Mouse (Mus musculus) neutrophil, adult 5-6 weeks (primary cell): ENCODE results near the gene Nrf1. TPM values are rescaled to one million over a fixed set of nuclear protein-coding genes. Genes with fewer than 3 reads are reported as not detected.

ENCODE experiments used
- ATAC-seq: fragments of 151-379, 151-347 bp; 2 replicates; pipeline ENCODE4 v1.8.0; 2017; ENCODE audit warnings: mild to moderate bottlenecking, moderate TSS enrichment; ENCODE audit not compliant: insufficient number of reproducible peaks, poor library complexity, low FRiP score, severe bottlenecking; ENCODE audit errors: extremely low read depth
- total RNA-seq: library from RNA; stranded (forward); fragments of 200-1000 nt; gene quantifications from 2 replicates; pipeline ENCODE4 v1.2.3, GENCODE M21; 2017

Nrf1 gene
- total RNA-seq, 1 experiment from 2014 or later = 91.0 TPM

DNA sequence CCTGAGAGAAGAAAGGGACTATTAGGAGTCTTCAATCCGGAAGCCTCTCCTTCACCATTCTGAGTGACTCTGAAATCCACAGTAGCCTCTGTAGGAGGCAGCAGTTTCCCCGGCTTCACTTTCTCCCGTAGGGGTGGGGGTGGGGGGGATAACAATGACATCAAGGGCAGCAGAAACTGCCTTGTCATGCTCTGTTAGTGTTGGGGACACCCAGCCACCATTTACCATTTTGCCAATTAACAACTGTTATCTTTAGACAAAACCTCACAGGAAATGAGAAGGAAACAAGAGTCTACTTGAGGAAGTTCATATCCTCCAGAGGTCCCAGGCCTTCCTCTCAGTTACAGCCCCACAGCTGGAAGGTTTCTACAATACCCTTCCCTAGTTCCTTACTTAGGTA lies 87.8 kb downstream of the Nrf1 start:
- no peak for ATAC-seq

DNA sequence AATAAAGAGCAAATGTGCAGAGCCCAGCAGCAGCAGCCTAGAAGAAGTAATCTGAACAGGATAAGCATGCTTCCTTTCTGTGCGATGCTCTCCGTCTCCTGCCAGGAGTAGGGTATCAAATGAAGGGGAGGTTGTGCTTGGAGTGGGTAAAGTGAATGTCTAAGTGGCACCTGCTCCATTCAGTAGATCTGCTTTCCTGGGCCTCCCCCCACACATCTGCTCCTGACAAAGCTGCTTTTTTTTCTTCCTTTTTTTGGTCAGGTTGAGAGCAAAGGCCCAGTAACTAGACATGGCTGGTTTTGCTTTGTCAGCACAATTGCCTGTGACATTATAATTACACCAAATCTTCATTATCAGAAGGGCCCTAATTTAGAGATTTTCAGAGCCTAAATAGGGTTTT lies 89.4 kb downstream of the Nrf1 start:
- no peak for ATAC-seq

DNA sequence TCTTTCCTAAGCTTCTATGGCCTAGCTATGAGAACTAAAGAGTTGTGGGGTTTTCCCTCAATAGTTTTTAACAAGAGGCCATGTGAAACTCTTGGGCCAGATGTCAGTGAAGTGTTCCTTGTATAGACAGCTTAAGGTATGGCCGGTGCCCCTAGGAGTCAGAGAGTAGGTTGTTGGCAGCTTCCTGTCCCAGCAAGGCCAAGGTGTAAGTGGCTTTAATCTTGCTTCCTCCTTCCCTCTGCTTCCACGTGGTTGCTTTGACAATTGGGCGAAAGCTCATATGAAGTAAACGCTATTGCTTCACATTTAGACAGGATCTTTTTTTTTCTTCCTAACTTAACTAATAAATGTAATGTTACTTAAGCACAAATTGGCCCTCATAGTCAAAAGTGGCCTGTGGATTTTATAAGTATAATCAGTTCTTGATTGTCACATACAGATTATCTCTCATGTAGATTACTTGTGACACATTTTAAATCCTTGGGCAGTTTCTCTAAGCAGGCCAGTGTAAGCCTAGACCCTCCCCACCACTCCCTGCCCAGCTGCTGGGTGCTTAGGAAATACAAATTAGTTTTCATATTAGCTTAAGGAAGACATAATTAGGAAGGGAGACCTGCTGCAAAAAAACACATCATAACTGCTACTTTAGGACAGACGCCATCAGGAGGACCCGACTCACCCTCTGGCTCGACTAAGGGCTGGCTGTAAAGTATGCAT lies 91.7 kb downstream of the Nrf1 start:
- no peak for ATAC-seq

DNA sequence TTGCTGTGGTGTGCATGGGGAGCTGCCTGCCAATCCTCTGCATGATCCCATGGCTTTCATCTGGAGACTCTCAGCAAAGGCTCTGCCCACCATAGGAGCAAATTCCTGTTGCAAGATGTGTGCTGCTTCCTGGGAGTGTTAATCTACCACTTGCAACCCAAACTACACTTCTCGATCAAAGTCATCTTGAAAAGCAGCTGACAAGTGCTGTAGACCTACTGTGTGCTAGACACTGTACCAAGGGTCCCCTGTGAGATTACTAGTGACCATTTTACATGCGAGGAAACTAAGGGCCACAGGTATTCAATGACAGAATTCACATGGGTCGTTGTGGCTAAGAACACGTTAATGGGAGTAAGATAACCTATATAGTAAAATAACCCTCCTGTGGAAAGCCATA lies 95.5 kb downstream of the Nrf1 start:
- ATAC-seq = no peak

DNA sequence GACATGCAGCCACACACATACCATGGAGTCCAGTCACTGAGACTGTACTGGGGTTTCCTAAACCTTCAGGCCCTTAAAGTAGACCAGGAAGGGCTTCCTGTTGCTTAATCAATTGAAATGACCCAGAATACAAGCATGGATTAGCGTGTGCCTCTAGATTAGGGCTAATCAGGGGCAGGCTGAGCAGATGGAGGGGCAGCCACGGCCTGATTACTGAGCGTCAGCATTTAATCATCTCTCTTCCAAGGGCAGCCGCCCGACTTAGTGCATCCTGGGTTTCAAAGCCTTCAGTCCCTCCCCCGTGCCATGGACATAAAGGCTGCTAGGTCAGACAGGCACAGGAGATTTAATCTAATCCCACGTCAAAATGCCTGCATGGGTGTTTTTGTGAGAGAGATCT lies 99.3 kb downstream of the Nrf1 start:
- no peak for ATAC-seq

DNA sequence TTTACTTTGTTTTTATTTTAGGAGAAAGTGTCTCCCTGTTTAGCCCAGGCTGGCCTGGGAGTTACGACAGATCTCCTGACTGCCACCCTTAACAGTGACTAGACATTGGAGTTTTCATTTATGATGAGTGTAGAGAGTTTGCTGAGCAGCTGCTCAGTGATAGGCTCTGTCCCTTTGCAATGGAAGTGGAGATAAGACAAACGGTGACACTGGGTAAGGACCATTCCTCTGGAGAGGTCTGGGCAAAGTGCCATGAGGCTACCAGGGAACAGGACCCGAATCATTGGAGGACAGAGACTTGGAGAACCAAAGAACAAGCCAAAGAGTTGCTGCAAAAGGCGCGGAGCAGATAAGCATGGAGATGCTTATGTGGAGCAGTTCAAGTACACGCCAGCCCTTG lies 100.0 kb downstream of the Nrf1 start:
- ATAC-seq = no peak

DNA sequence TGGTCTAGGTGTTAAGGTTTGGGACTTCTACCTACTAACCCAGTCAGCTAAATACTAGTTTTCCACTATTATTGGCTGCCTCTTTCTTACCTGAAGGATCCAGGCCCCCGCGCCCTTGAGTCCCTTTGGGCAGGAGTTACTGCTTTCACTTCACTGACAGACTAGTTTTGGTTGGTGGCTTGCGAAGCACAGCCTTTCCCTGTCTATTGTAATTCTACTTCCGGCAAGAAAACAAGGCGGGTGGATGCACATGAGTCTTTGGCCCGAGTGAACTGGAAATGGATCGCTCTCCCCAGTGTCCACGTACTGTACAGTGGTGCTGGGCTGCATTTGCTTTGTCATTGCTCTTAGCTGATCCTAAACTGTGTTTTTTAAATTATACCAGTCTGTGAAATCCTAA lies 102.7 kb downstream of the Nrf1 start:
- no peak for ATAC-seq

DNA sequence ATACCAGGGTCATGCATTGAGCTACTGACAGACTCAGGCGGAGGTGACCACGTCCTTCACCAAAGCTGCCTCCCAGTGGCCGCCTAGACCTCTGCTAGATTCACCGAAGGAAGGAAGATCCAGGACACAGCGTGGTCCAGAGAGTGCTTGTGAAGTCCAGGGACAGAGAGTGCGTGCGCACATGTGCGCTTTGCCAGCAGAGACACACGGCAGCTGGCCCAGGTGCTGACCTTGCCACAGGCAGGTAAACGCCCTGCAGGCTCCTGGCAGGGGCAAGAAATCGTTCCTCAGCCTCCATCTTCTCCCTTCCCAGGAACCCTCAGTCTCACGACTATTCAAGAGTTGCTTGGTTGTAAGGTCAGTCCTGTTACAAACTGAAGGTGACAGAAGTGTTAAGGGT lies 104.4 kb downstream of the Nrf1 start:
- ATAC-seq = no peak

DNA sequence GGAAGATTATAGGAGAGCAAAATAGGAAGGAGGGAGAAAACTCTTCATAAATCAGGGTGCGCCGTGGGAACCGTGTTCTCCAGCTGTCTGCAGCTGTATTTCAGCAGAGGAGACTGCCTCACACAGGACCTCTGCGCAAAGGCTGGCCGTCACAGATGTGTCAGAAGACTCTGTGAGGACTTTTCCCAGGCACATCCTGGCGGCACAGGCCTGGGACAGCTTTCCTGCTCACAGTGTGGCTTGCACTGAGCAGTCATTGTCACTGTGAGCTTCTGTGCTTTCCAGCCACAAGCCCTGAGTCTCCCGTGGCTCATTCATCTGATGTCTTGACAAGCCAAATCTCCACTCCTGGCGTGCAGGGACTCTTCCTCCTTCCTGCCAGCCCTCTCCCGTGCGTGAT lies 104.9 kb downstream of the Nrf1 start:
- no peak for ATAC-seq

DNA sequence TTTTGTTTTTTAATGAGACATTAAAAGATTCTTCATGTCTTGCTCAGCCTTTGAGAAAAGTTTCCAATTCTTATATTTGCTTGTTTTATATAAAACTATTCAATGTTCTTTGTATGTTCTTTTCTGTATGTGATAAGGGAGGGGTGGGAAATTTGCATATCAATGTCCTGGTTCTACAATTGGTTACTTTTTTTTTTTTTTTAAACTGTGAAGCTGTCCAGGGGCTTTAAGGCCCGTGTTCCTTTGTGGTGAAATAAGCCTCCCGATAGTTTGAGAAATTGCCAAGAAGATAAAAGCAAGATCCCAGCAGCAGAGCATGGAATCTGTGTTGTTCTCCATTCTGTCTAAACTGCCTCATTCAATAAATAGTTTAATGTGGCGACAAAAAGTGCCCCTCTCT lies 105.3 kb downstream of the Nrf1 start:
- ATAC-seq = no peak

DNA sequence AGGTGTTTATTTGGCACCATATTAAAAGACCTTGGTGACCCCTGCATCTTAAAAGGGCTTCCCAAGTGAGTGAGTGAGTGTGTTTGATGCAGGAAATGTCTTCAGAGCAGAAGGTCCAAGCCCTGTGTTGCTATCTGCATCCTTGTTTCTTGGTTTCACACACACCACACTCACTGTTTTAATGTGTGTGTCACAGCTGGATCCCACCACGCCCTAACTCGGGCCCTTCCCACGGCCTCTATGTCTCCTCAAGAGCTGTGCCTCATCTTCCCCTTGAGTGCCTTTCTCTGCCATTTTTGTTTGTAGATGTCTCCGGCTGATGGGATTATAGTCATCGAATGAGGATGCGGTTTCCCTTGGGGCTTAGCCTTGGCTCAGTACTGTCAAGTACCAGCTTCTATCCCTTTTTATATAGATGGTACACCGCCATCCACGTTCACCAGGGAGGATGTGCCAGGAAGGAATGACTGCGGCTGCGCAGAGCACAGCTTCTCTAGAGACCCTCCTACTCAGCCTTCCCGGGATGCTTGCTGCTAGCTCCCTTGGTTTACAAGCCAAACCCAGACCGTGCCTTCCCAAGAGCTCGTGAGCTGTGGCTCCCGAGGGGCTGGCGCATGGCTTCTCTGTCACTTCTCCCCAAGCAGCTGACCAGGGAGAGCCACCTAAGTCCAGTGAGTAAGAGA lies 106.1 kb downstream of the Nrf1 start:
- no peak for ATAC-seq

DNA sequence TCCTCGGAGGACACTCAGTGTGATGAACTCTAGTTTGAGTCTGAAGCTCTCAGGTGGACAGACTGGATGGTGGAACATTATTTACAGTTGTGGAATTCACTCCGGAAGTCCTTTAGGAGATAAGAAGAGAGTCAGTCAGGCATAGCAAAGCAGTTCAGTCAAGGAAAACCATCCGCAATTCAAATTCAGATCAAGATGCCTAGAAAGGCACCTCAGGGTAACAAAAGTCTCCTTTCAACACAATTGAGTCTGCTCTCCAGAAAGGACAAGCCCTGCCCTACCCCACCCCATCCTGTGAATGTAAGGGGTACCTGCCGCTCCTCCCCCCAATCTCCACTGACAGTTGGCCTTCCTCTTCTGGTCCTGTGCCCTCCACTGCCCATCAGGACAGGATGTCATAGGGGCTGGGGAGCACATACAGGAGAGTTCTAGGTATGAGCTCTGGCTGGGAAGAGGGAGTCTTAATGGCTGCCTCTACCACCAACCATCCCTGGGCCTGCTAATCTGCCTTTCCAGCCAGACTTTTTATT lies 111.8 kb downstream of the Nrf1 start:
- no peak for ATAC-seq

DNA sequence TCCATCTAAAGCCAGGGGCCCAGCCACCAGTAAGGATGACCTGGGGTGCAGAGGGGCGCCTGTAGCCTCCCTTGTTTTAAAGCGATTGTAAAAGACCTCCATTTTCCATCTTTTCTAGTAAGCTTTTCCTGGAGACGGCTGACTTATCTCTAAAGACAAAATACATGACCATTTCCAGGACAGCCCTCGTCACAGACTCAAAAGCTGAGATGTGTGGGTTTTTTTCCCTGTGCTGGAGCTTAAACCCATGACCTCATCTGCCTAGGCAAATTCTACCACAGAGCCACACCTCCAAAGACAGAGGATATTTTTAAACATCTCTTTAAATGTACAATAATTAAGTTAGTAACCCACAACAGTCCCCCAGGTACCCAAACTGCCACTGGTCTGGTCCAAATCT lies 112.6 kb downstream of the Nrf1 start:
- no peak for ATAC-seq

DNA sequence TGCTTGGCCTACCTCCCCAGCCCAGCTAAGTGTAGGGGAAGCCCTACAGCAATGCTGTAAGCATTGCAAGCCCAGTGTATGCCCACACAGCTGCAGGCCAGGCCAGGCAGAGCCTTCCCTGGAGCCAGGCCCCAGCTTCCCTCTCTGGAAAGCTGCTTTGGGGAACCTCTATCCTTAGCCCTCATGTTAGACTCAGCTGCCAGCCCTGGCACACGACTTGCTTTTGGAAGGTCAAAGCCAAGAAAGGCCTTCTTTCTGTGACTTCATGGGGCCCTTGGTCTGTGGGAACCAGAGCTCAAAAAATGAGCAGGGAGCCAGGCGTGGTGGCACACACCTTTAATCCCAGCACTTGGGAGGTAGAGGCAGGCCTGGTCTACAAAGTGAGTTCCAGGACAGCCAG lies 113.8 kb downstream of the Nrf1 start:
- ATAC-seq = no peak

DNA sequence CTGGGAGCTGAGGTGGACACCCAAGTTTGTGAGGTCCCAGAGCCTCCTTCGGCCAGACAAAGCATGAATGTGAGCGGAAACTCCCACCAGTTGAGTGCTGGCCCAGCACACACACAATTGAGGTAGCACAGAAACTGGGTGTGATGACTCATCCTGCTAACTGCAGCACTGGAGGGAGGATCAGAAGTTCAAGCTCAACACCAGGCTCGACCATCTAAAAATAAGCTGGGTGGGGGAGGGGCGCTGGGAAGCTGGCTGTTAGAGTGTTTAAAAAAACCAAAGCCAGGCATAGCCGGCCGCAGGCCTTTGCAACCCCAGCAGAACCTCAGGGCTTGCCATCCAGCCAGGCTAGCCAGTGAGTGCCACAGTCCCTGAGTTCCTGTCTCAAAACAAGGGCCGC lies 114.3 kb downstream of the Nrf1 start:
- no peak for ATAC-seq

DNA sequence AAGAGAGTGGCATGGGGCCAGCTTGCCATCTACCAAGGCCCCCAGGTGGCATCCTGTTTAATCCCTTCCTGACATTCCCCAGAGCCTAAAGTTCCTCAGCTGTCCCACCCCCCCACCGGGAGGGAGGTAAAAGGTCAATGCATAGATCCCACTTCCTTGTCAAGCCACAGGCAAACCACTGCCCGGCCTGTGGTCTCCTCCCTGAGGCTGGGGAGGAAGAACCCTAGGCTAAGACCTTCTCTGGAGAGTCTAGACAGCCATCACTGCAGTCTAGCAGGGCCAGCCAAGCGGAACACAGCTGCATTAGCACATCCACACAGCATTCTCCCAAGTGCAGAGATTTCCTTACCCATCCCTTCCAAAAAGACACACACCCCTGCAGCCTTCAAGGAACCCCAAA lies 118.6 kb downstream of the Nrf1 start:
- no peak for ATAC-seq

DNA sequence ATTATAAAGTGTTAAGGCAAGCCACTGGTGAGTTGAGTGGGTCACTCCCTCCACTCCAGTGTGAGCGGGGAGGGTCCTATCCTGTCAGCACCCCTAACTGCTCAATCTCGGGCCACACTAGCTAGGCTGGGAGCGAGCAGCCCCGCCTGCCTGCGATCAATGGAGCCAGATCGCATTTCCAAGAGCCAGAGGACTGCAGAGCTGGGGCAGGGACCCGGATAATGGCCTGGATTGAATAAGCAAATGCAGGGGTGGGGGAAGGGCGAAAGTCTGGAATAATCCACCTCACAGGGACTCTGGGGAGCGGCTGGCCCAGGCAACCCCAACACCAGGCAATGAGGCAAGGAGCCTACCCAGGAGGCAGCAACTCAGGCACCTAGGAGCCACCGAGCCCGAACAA lies 119.4 kb downstream of the Nrf1 start:
- ATAC-seq = no peak

DNA sequence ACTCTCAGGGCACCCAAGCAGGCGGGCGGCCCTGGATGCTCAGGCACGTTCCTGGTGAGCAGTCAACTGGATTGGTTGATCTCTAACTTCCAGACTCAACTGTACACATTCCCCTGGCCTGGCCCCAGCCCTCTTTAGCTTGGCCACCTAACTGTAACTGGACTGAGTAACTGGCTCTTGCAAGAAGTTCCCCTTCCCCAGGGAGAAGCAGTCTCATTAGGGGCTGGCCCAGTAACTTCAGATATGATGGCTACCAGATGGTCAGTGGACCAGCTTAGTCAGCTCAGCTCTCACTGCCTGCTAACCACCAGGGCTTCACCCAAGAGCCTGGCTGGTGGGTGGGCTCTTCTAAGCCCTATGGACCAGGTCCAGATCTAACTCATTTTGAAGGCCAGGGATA lies 120.5 kb downstream of the Nrf1 start:
- ATAC-seq = no peak

DNA sequence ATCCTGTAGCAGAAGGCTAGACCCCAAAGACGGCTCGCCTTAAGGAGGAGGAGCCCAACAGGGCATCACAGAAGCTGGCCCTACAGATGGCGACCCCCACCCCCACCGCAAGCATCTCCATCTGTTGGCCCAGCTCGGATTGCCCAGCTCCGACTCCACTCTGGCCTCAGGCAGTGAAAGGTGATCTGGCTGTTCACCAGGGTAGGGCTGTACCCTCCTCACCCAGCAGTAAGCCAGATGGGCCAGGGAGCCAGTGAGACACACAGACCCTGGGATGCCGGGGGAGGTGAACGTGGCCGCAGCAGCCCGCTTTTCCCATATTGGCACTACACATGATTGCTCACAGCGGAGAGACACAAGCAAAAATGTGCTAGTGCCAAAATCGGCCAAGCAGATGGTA lies 121.4 kb downstream of the Nrf1 start:
- ATAC-seq = no peak

DNA sequence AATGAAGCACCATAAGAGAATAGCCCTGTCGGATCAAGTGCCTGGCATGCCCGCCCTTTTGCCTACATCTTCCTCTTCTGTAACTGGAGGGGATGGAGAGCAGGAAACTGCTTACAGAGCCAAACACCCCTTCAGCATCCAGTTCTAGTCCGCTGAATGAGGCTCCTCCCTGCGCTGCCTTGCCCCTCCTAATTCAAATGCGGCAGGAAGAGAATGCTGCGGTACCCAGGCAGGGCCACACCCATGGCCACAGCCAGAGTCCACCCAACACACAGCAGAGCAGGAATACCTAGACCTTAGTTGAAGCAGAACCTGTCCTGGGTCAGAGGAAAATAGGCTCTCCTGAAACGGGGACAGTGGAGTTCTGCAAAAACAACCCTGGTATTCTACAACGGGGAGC lies 123.4 kb downstream of the Nrf1 start:
- ATAC-seq = no peak

DNA sequence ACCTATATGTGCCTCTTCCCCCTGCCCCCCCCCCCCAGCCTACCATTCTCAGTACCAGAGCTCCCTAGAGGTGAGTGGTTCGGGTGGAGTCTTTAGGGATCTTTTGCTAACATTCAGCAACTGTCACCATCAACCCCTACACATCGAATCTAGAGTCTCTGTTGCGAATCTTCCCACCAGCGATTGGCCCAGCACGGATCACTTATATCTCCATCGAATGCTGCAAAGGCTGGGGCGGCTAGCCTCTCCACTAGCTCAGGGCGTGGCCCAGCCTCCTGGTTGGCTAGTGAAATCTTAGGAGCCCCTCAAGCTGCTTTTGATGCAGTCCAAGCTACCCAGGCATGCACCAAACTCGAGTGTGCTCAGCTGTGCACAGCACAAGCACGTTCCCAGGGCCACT lies 124.2 kb downstream of the Nrf1 start:
- ATAC-seq = no peak
